Mouse (Mus musculus) liver, embryonic 14.5 days (tissue): ENCODE data around the gene Cebpzos.

Source experiments
- CTCF ChIP-seq: IDR thresholded peaks from 2 replicates; pipeline ENCODE4 v1.5.1; 2016; ENCODE audit warnings: antibody characterized with exemption, low read depth, control low read depth
- EP300 ChIP-seq: IDR thresholded peaks from 2 replicates; pipeline ENCODE4 v1.6.1; 2016; ENCODE audit warnings: antibody characterized with exemption, low read depth

DNA sequence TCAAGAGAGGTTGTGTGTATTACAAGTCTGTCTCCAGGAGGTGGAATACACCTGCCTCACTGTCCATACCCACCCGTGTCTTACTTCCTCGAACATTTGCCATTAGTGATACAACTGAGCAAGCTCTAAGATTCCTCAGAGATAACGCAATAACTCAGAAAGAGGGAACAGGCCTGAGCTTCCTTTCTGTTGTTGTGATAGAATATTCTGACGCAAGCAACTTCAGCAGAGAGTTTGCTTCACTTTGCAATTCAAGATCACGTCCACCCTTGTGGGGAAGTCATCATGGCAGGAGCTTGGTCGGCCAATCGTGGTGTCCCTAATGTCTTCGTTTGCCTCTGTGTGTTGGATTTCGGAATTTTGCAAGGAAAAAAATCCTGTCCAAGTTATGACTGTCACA is 25.3 kb upstream of the Cebpzos start:
- TF ChIP-seq EP300: no peak
- TF ChIP-seq CTCF: no peak
